Mouse (Mus musculus): ENCODE measurements around the gene Tpcn2.

GRCm38 (mm10) chr7:145329982-145330381 lies 46.2 kb upstream of the Tpcn2 start:
- TF ChIP-seq CTCF (IDR thresholded peaks at IDR 0.05; ENCODE audit: control insufficient read depth, insufficient read depth, low read length) (no peak), POLR2A (IDR thresholded peaks at IDR 0.05; ENCODE audit: borderline replicate concordance, control insufficient read depth, low read depth, low read length) (no peak)

Measured in bone marrow, adult 2 months (tissue).